ENCODE assay signal across 27 mouse cellular contexts in the genomic region with DNA sequence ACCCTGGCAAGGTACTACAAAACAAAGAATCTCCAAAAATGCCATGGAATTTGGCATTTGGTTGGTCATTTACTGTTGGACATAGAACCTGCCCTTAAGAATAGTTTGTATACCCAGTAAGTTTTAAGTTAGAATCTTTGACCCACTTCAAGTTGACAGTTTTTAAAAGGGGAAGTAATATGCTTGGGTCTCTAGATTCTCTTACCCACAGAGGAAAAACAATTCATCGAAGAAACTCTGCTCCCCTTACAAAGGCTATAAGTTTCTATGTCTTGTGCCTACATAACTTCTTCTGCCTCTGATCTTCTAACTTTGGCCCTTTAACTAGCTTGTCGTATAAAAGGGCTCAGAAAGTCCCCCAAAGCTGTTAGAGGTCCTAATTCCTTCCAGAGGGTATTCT. TPM values are rescaled to one million over a fixed set of nuclear protein-coding genes. Genes with fewer than 3 reads are reported as not detected.
DNase-seq lines count a peak whose midpoint lies in the region; ATAC-seq lines count a peak whose summit lies in the region.
"Had no signal": no experiment of that assay in that cellular context is flagged by ENCODE, and none has a peak within 500 bp of the region (broad histone marks: within the 10 kb centered on the region; RNA-seq: fewer than 3 reads in every experiment).

No protein-coding gene starts in this region.

- H3K36me3 ChIP-seq in forebrain, embryonic 15.5 days = no peaks in the 10 kb centered on the region
- H3K36me3 ChIP-seq: G1E had no signal

- H3K27me3 ChIP-seq in forebrain, embryonic 15.5 days = no peaks in the 10 kb centered on the region

- WGBS in forebrain, embryonic 15.5 days = 75% methylated on average over 2 of the region's 2 CpGs

- no peaks in the 10 kb centered on the region for H3K4me1 ChIP-seq in forebrain, embryonic 15.5 days

- H3K27ac ChIP-seq in forebrain, embryonic 15.5 days (replicated peaks) = no peak overlapping the region

- H3K9me3 ChIP-seq in forebrain, embryonic 15.5 days = no peaks in the 10 kb centered on the region
- H3K9me3 ChIP-seq: G1E had no signal

- no peak overlapping the region for H3K4me3 ChIP-seq in forebrain, embryonic 15.5 days

- ATAC-seq in common myeloid progenitor, adult 5-6 weeks (replicated peaks; ENCODE audit: low read depth, poor library complexity, severe bottlenecking) = peak; percentile 54; the same call in 1 of the 2 replicates
- ATAC-seq in hematopoietic stem cell, adult 5-6 weeks (replicated peaks in 1 of 2; ENCODE audit: insufficient read depth in 1 of 2, low FRiP score in 2 of 2, low TSS enrichment in 1 of 2, low read depth in 1 of 2, poor library complexity in 2 of 2, severe bottlenecking in 2 of 2) = peak; percentile 56 to 78; a peak in 3 of 4 replicates
- ATAC-seq in megakaryocyte progenitor cell, adult 5-6 weeks (replicated peaks; ENCODE audit: poor library complexity) = 0 out of 2 replicates have a peak, but pooled peaks have one; percentile 34
- no peak for ATAC-seq in forebrain, embryonic 15.5 days (replicated peaks)
- ATAC-seq: activated CD4-positive, CD25-positive, alpha-beta regulatory T cell, adult 4 months; CD4-positive, CD25-positive, alpha-beta regulatory T cell, adult 4 months; Patski had no signal

- no peak overlapping the region for H3K4me2 ChIP-seq in forebrain, embryonic 15.5 days (replicated peaks)

- no peak overlapping the region for H3K9ac ChIP-seq in forebrain, embryonic 15.5 days (replicated peaks)

- DNase-seq in right cerebral cortex, postnatal 25 days = no peak
- no peak for DNase-seq in lung, adult 18-20 months
- DNase-seq: adrenal gland, adult 2 months; adrenal gland, adult 8-10 months; adrenal gland, postnatal 10 days; adrenal gland, postnatal 14 days; adrenal gland, postnatal 25 days; adrenal gland, postnatal 36 days; B cell, adult 2 months; cerebellum, adult 11 months; cerebellum, adult 11-12 months; cerebellum, adult 18-20 months had no signal

RNA-seq across cellular contexts. Expression of a gene that starts 4.6 kb away (rescaled TPM):
- not detected in 2 replicates for total RNA-seq in common myeloid progenitor, adult 5-6 weeks (2017)
- not detected in 2 replicates for total RNA-seq in hematopoietic stem cell, adult 5-6 weeks (2017)
- not detected in 2 replicates for total RNA-seq in megakaryocyte progenitor cell, adult 5-6 weeks (2015)
- total RNA-seq in megakaryocyte progenitor cell, adult 5-6 weeks (2017) = not detected in 2 replicates
- polyA plus RNA-seq in forebrain, embryonic 15.5 days (2015; fragmentation: Nextera tagmentation; extraction: Ambion mirVana) = not detected in 2 replicates
- total RNA-seq: adrenal gland, adult 18-20 months; adrenal gland, adult 2 months; adrenal gland, adult 8-10 months; adrenal gland, postnatal 10 days; adrenal gland, postnatal 14 days; adrenal gland, postnatal 25 days; adrenal gland, postnatal 36 days; adrenal gland, postnatal 4 days; CH12.LX; ES-E14; MEL had no signal
- polyA plus RNA-seq: activated CD4-positive, CD25-positive, alpha-beta regulatory T cell, adult 4 months; adrenal gland, adult 2 months; brain, embryonic 14.5 days; C2C12; CD4-positive, CD25-positive, alpha-beta regulatory T cell, adult 4 months; G1E; Patski had no signal

RNA-seq across cellular contexts. Expression of a gene that starts 33.2 kb away (rescaled TPM):
- total RNA-seq in common myeloid progenitor, adult 5-6 weeks (2017) = not detected in 2 replicates
- not detected in 2 replicates for total RNA-seq in hematopoietic stem cell, adult 5-6 weeks (2017)
- total RNA-seq in megakaryocyte progenitor cell, adult 5-6 weeks (2015) = not detected in 2 replicates
- total RNA-seq in megakaryocyte progenitor cell, adult 5-6 weeks (2017) = not detected in 2 replicates
- not detected in 2 replicates for polyA plus RNA-seq in forebrain, embryonic 15.5 days (2015; fragmentation: Nextera tagmentation; extraction: Ambion mirVana)
- total RNA-seq: adrenal gland, adult 18-20 months; adrenal gland, adult 2 months; adrenal gland, adult 8-10 months; adrenal gland, postnatal 10 days; adrenal gland, postnatal 14 days; adrenal gland, postnatal 25 days; adrenal gland, postnatal 36 days; adrenal gland, postnatal 4 days; CH12.LX; ES-E14; MEL had no signal
- polyA plus RNA-seq: adrenal gland, adult 2 months; brain, embryonic 14.5 days; C2C12; CD4-positive, CD25-positive, alpha-beta regulatory T cell, adult 4 months; G1E; Patski had no signal

RNA-seq across cellular contexts. Expression of a gene that starts 45.0 kb away (rescaled TPM):
- 34.8 and 38.3 TPM in 2 replicates for total RNA-seq in common myeloid progenitor, adult 5-6 weeks (2017)
- total RNA-seq in hematopoietic stem cell, adult 5-6 weeks (2017) = 38.0 and 55.2 TPM in 2 replicates
- total RNA-seq in megakaryocyte progenitor cell, adult 5-6 weeks (2015) = 20.6 and 27.4 TPM in 2 replicates
- total RNA-seq in megakaryocyte progenitor cell, adult 5-6 weeks (2017) = 39.5 and 41.8 TPM in 2 replicates
- 122 and 130 TPM in 2 replicates for polyA plus RNA-seq in forebrain, embryonic 15.5 days (2015; fragmentation: Nextera tagmentation; extraction: Ambion mirVana)

RNA-seq across cellular contexts. Expression of a gene that starts 47.3 kb away (rescaled TPM):
- not detected in 2 replicates for total RNA-seq in common myeloid progenitor, adult 5-6 weeks (2017)
- total RNA-seq in hematopoietic stem cell, adult 5-6 weeks (2017) = not detected in 2 replicates
- not detected in 2 replicates for total RNA-seq in megakaryocyte progenitor cell, adult 5-6 weeks (2015)
- total RNA-seq in megakaryocyte progenitor cell, adult 5-6 weeks (2017) = not detected in 2 replicates
- polyA plus RNA-seq in forebrain, embryonic 15.5 days (2015; fragmentation: Nextera tagmentation; extraction: Ambion mirVana) = not detected in 2 replicates
- total RNA-seq: adrenal gland, adult 18-20 months; adrenal gland, adult 2 months; adrenal gland, adult 8-10 months; adrenal gland, postnatal 10 days; adrenal gland, postnatal 14 days; adrenal gland, postnatal 25 days; adrenal gland, postnatal 36 days; adrenal gland, postnatal 4 days; CH12.LX; ES-E14; G1E; MEL had no signal
- polyA plus RNA-seq: activated CD4-positive, CD25-positive, alpha-beta regulatory T cell, adult 4 months; adrenal gland, adult 2 months; brain, embryonic 14.5 days; C2C12; CD4-positive, CD25-positive, alpha-beta regulatory T cell, adult 4 months; G1E; Patski had no signal
